Mouse (Mus musculus) stomach, postnatal 0 days (tissue): ENCODE measurements around the gene Cacnb1. TPM values are rescaled to one million over a fixed set of nuclear protein-coding genes. Genes with fewer than 3 reads are reported as not detected.

Experiments
- ATAC-seq: fragments of 200-750 bp; cut with Nextera tagmentation; 2 replicates; pipeline ENCODE4 v1.8.0; 2017; ENCODE audit not compliant: low FRiP score, low TSS enrichment
- DNase-seq: peaks from one replicate; pipeline ENCODE4 v3.0.0-alpha.2; 2016; ENCODE audit warnings: low spot score
- H3K27ac ChIP-seq: fragments of 300-500 bp; sonication (generic); replicated peaks from 2 replicates; pipeline ENCODE4 v1.5.1; 2014; ENCODE audit warnings: mild to moderate bottlenecking, control low read depth
- H3K27me3 ChIP-seq: fragments of 300-500 bp; sonication (generic); 2 replicates; pipeline ENCODE4 v1.6.1; 2014; ENCODE audit warnings: low read length; ENCODE audit not compliant: control insufficient read depth, insufficient read depth
- H3K36me3 ChIP-seq: fragments of 300-500 bp; sonication (generic); 2 replicates; pipeline ENCODE4 v1.6.1; 2014; ENCODE audit warnings: low read length, mixed read lengths; ENCODE audit not compliant: control insufficient read depth, insufficient read depth
- H3K4me1 ChIP-seq: fragments of 300-500 bp; sonication (generic); replicated peaks from 2 replicates; pipeline ENCODE4 v1.6.1; 2014; ENCODE audit warnings: antibody characterized with exemption; ENCODE audit not compliant: control insufficient read depth, insufficient read depth
- H3K4me2 ChIP-seq: fragments of 300-500 bp; sonication (generic); replicated peaks from 2 replicates; pipeline ENCODE4 v1.6.1; 2014; ENCODE audit warnings: low read depth, mild to moderate bottlenecking, control low read depth, moderate library complexity
- H3K4me3 ChIP-seq: fragments of 300-500 bp; sonication (generic); 2 replicates; pipeline ENCODE4 v1.5.1; 2014; ENCODE audit warnings: low read depth, low read length, control low read depth
- H3K9ac ChIP-seq: fragments of 300-500 bp; sonication (generic); 2 replicates; pipeline ENCODE4 v1.6.1; 2014; ENCODE audit warnings: mild to moderate bottlenecking, low read length, control low read depth, mixed read lengths
- H3K9me3 ChIP-seq: fragments of 300-500 bp; sonication (generic); 2 replicates; pipeline ENCODE4 v1.6.1; 2016; ENCODE audit warnings: low read length; ENCODE audit not compliant: control insufficient read depth
- CTCF ChIP-seq: IDR thresholded peaks from 2 replicates; pipeline ENCODE4 v1.5.1; 2016; ENCODE audit warnings: antibody characterized with exemption, low read depth, mild to moderate bottlenecking, moderate library complexity
- EP300 ChIP-seq: optimal IDR thresholded peaks from 2 replicates; pipeline ENCODE3; 2016; ENCODE audit warnings: antibody characterized with exemption
- WGBS: fragments of 180-500 bp; shearing (Covaris S2); extraction: QIAGEN DNeasy Blood & Tissue Kit; methylation state at CpG from one replicate; pipeline ENCODE4 v1.1.7; 2014; 5-methylcytosine and 5-hydroxymethylcytosine counted together
- polyA plus RNA-seq: library from polyadenylated mRNA; unstranded; fragments of >200 nt; fragmentation: Nextera tagmentation; extraction: Ambion mirVana; gene quantifications from 2 replicates; pipeline ENCODE4 v1.2.1, GENCODE M21; 2015

Cacnb1 gene
- polyA plus RNA-seq, 1 experiment from 2014 or later = 4.2 TPM

DNA sequence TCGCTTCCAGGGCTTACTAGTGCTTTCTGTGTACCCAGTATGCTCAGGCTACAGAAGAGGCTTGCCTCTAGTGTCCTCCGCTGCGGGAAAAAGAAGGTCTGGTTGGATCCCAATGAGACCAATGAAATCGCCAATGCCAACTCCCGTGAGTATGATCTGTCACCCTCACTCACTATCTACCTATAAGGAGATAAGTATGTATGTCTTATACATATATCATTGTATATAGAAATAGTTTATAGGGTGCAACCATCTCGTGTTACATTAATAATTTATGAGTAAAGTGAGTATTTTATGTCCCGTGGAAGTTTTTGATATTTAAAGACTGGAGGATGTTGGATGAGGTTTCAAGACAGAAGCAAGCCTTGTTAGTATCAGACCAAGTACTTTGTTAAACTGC lies 5.0 kb upstream of the Cacnb1 start:
- ATAC-seq = no peak
- no peak for TF ChIP-seq EP300
- TF ChIP-seq CTCF = no peak

DNA sequence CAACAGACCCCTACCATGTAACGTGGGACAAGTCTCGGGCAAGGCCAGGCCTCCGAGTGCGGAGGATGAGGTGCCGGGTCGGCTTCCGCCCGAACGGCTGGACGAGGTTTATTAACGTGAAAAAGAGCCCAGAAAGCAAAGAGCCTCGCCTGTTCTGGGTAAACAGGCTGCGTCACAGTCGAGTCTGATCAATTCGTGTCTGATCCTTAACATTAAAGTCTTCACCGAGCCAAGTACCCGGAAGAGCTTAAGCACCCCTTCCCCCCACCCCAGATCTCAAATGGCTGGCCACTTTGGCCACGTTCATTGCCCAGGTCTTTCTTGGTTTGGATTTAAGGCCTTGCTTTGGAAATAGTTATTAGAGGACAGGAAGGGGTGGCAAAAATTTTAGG lies 4.5 kb upstream of the Cacnb1 start:
- WGBS = 0% methylated on average over 18 of the region's 18 CpGs
- Histone ChIP-seq H3K9ac (peak overlapping the region; percentile 100), H3K4me1 (no peaks in the 10 kb centered on the region), H3K9me3 (no peaks in the 10 kb centered on the region), H3K4me3 (peak overlapping the region; percentile 95), H3K4me2 (peak overlapping the region; percentile 79), H3K27ac (peak overlapping the region; percentile 91), H3K36me3 (peaks cover 12% of the 10 kb centered on the region), H3K27me3 (no peaks in the 10 kb centered on the region)
- no peak for DNase-seq
- TF ChIP-seq CTCF (no peak), EP300 (no peak)
- peak; percentile 0; the same call in 1 of the 2 replicates for ATAC-seq

More for the DNA sequence above, 5.0 kb upstream of the Cacnb1 start:
- H3K4me3 ChIP-seq = peak overlapping the region; percentile 95
- DNase-seq = no peak
- no peaks in the 10 kb centered on the region for H3K4me1 ChIP-seq
- no peaks in the 10 kb centered on the region for H3K27me3 ChIP-seq
- H3K4me2 ChIP-seq = peak overlapping the region; percentile 79
- H3K9me3 ChIP-seq = no peaks in the 10 kb centered on the region
- H3K9ac ChIP-seq = peak overlapping the region; percentile 100
- H3K27ac ChIP-seq = no peak overlapping the region
- 13% methylated on average over 7 of the region's 7 CpGs for WGBS
- peaks cover 12% of the 10 kb centered on the region for H3K36me3 ChIP-seq

DNA sequence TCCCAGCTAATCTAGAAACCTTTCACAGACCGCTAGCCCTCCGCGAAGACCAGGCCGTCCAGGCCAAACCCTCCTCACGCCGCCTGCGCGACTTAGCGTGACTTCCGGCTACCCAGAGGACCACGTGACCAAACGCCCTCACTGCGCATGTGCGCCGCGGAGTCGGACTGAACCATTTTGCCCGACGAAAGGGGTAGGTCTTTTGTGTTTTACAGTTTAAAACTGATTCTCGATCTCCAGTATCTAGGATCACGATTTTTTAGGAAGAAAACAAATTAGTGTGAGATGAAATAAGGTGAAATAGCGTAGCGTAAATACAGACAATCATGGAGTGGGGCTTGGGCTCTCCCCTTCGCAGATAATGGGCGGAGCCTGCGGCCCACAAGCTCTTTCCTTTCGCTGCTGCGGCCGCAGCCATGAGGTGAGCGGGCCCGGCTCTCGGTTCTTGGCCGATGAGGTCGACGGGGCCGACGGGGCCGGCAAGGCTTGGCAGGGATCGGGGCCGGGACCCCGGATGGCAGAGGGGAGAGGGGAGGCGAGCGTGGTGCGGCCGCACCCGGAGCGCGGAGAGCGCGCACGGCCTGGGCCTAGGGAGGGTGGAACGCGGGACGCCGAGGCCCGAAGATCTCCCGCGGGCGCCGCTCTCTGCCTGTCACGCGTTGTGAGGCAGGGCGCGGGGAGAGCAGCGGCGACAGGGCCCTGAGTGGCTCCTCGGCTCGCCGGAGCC lies 3.9 kb upstream of the Cacnb1 start, which contains the start of gene Rpl19:
TSS of gene Rpl19 (plus strand) at position 141 of the 727 bp plus-strand sequence.
- Histone ChIP-seq H3K9me3 (no peaks in the 10 kb centered on the region), H3K27me3 (no peaks in the 10 kb centered on the region), H3K4me3 (peak within 1 kb of the TSS; percentile 95), H3K27ac (peak within 1 kb of the TSS; percentile 91), H3K36me3 (peaks cover 12% of the 10 kb centered on the region), H3K4me1 (no peaks in the 10 kb centered on the region), H3K9ac (peak within 1 kb of the TSS; percentile 100), H3K4me2 (peak within 1 kb of the TSS; percentile 79)
- TF ChIP-seq CTCF (no peak), EP300 (peak; percentile 27)
- under 1% methylated on average over 60 of the region's 69 CpGs for WGBS
- DNase-seq (peak; percentile 89), ATAC-seq (peak; percentile 81)

- no peaks in the 10 kb centered on the region for H3K9me3 ChIP-seq
- peak overlapping the region; percentile 91 for H3K27ac ChIP-seq
- H3K4me2 ChIP-seq = peak overlapping the region; percentile 79
- H3K36me3 ChIP-seq = peaks cover 12% of the 10 kb centered on the region
- ATAC-seq (no peak), DNase-seq (no peak)
- H3K9ac ChIP-seq = peak overlapping the region; percentile 100
- peak overlapping the region; percentile 95 for H3K4me3 ChIP-seq
- H3K27me3 ChIP-seq = no peaks in the 10 kb centered on the region
- TF ChIP-seq CTCF = no peak
- no peak for TF ChIP-seq EP300
- no peaks in the 10 kb centered on the region for H3K4me1 ChIP-seq
- WGBS = 4% methylated on average over 15 of the region's 15 CpGs
These were observed 3.4 kb upstream of the Cacnb1 start for GRCm38 (mm10) chr11:98026248-98026569.

DNA sequence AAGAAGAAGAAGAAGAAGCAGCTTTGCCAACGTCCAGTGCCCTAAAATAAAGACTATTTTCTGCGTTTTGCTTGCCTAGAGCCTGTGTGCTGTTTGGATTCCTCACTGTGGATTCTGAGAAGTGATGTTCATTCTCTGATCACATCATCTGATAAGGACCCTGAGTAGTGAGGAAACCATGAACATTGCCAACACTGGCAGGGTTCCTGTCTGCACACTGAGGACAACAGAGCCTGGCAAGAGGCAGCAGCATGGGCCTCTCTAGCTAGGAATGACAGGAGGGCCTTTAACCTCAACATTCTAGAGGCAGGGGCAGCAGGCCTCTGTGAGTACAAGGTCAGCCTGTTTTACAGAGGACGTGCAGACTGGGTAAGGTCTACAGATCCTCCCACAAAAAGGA lies 1.7 kb upstream of the Cacnb1 start:
- Histone ChIP-seq H3K27ac (no peak overlapping the region), H3K9ac (no peak overlapping the region), H3K36me3 (peaks cover 6% of the 10 kb centered on the region), H3K4me3 (no peak overlapping the region), H3K9me3 (no peaks in the 10 kb centered on the region), H3K4me2 (no peak overlapping the region), H3K27me3 (no peaks in the 10 kb centered on the region), H3K4me1 (no peaks in the 10 kb centered on the region)
- no peak for TF ChIP-seq EP300
- no peak for TF ChIP-seq CTCF
- ATAC-seq (no peak), DNase-seq (no peak)
- WGBS = 91% methylated on average over 3 of the region's 3 CpGs

DNA sequence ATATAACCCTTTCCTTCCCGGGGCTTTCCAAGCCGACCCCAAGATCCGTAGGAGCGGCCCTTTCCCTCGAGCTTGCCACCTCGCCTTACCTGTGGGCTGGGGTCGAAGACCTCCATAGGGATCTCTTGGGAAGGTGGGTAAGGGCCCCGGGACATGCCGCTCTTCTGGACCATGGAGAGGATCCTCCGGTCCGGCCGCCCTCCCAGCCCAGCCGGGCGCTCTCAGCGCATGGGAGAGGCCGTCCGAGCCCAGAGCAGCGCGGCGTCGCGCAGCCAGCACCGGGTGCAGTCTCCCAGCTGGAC lies 630 bp downstream of the Cacnb1 start:
- Histone ChIP-seq H3K36me3 (no peaks in the 10 kb centered on the region), H3K4me3 (peak overlapping the region; percentile 64), H3K9ac (peak overlapping the region; percentile 76), H3K27ac (peak overlapping the region; percentile 88), H3K27me3 (no peaks in the 10 kb centered on the region), H3K4me1 (no peaks in the 10 kb centered on the region), H3K9me3 (no peaks in the 10 kb centered on the region), H3K4me2 (peak overlapping the region; percentile 95)
- DNase-seq (no peak), ATAC-seq (peak; percentile 7; the same call in 1 of the 2 replicates)
- WGBS = 1% methylated on average over 20 of the region's 23 CpGs
- TF ChIP-seq CTCF = no peak
- TF ChIP-seq EP300 = no peak
